Mouse (Mus musculus): ENCODE measurements around the gene Mybpc3. TPM values are rescaled to one million over a fixed set of nuclear protein-coding genes. Genes with fewer than 3 reads are reported as not detected.
"Not testable (repeated sequence)": the region's sequence is repeated elsewhere in the genome, so short reads cannot be mapped to it uniquely, and the experiment has no call there.

The Mybpc3 gene
- total RNA-seq, 1 experiment from 2014 or later, result 0.09 TPM

DNA sequence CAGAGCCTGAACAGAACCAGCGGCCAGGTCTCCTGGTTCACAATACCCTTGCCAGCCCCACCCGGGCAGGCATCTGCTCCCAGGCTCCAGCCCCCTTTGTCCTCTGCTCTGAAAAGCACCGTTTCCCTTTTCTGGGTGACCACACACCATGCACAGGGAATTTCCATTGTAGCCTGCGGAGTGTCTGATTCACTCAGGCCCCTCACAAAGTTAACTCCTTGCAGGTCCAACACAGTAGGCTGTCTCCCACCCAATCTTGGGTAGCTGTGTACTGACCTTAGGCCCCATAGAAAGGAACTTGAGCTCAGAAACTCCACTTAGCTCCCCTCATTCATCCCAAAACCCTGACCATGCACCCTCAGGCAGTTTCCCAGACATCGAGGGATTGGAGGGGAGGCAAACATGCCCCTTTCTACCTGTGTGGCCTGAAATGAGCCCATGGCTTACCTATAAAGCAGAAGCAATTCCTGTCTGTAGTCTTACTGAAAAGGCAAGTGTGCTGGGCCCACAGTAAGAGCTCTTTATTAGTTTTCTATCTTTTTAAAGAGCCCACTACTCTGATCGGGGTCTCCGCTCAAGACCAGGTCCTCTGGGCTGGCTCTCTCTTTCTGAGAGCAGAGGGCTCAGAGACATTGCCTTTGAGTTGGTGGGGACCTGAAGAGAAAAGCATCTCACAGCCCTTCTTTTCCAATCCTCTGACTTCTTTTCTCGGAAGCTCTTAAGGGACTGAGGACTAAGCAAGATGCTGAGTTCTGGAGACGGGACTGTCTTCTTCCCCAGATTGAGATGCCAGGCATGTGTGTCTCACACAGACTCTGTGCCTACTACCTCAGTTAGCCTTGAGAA is 31.3 kb upstream of the Mybpc3 start:
- ATAC-seq (replicated peaks; ENCODE audit: low read depth, poor library complexity, severe bottlenecking), result peak; percentile 23

DNA sequence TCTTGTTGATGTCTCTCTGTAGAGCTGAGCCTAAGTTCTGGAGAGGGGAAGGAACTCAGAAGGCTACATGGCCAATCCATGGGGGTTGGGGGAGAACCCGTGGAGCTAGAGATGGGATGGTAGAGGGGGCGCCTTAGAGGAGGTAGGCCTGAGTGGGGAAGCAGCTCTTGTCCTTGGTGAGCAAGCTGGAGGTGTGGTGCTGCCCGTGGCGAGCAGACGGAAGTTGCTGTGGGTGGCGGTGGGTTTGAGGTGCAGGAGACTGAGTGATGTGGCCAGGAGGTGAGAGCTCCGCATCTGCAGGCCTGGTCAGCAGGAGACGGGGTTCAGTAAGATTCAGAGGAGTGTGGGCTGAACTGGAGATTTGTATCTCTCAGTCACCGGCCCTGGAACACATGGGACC is 30.5 kb upstream of the Mybpc3 start:
- ATAC-seq (replicated peaks; ENCODE audit: low read depth, poor library complexity, severe bottlenecking), result peak; percentile 16

DNA sequence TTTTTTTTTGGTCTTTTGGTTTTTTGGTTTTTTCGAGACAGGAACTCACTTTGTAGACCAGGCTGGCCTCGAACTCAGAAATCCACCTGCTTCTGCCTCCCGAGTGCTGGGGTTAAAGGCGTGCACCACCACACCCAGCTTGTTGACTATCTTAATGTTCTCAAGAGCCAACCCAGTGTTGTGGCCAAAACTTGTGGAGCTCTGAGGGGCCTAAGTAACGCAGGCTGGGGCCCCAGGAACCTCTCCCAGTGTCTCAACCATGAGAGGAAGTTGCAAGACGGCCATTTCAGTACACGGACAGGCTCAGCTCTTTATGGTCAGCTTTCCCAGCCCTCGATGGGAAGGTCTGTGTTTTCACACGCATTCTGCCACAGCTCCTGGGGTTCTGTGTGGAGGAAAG is 29.0 kb upstream of the Mybpc3 start:
- ATAC-seq (replicated peaks; ENCODE audit: low read depth, poor library complexity, severe bottlenecking), result no peak

DNA sequence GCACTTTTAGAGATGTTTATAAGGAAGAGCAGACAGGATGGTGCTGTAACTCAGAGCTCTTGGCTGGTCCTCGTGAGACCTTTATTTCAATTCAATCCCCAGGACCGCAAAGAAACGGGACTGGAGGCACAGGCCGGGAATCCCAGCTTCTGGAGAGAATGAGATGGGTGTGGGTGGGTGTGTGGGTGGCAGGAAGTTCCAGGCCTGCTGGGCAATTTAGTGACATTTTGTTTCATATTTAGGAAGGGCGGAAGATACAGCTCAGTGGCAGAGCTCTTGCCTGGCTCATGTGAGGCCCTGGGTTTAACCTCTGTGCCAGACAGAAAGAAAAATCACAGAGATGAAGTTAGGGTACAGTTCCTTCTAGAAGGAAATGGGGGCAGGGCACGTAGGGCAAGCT is 27.7 kb upstream of the Mybpc3 start:
- ATAC-seq (replicated peaks; ENCODE audit: low read depth, poor library complexity, severe bottlenecking), result no peak

DNA sequence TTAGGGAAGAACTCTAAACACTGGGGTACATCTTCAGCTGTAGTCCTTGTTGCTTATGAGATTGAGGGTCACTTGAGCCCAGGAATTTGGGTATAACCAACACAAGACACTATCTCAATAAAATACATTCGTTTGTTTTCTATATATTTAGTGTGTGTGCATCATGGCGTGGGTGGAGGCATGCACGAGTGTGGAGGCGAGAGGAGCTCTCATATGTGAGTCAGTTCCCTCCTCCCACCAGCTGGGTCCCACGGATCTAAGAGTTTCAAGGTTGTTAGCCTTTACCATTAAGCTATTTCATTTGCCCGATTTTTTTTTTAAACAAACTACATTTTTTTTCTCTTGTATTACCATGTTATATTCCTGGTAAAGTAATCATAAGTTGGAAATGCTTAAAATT is 27.1 kb upstream of the Mybpc3 start:
- ATAC-seq (replicated peaks; ENCODE audit: low read depth, poor library complexity, severe bottlenecking), result no peak

DNA sequence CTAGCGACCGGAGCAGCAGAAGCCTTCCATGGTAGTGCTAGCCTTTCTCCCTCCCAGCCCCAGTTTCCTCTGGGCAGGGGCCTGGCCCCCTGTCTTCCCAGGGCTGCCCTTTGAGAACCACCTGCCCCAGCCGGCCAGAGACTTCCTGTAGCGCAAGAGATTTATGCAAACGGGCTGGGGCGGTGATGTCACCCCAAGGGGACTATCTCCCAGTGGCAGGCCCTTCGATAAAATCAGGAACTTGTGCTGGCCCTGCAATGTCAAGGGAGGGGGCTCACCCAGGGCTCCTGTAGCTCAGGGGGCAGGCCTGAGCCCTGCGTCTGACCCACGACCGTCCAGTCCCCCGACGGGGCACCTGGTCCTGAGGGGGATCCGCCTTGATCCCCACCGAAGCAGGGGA is 21.4 kb upstream of the Mybpc3 start:
- peak; percentile 75 for ATAC-seq (replicated peaks; ENCODE audit: low read depth, poor library complexity, severe bottlenecking)

DNA sequence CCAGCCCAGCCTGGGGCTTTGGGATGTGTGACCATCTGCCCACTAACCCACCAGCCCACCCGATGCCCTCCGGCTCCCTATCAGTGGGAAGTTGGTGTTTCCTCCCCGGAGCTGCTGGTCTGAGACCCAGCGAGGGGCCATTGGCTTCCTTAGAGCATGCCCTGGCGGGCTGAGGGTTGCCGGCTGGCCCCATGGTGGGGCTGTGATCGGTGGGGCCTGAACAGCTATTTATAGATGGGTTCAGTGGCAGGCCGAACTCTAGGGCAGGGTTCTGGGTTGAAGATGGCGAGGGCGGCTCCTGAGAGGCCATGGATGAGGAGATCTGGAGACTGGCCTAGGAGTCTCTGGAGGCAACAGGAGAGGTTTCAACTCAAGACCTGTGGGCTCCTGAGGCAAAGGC is 20.9 kb upstream of the Mybpc3 start:
- ATAC-seq (replicated peaks; ENCODE audit: low read depth, poor library complexity, severe bottlenecking), result peak; percentile 27

DNA sequence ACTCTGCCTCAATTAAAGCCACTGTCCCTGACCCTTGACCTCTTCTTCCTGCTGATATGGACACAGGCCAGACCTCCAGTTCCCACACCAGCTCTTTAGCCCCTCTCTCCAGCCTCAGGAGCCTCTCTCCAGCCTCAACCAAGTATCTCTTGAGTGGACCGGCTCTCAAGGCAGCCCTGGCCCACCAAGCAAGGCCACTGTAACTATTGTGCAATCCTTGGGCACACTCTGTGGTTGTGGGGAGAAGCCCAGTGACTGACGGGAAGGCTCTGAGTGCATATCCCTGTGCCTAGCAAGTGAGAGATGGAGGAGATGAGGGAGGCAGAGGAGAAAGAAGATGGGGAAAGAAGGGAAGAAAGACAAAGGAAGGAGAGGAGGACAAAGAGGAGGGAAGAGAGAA is 19.8 kb upstream of the Mybpc3 start:
- ATAC-seq (replicated peaks; ENCODE audit: low read depth, poor library complexity, severe bottlenecking), result peak; percentile 37

DNA sequence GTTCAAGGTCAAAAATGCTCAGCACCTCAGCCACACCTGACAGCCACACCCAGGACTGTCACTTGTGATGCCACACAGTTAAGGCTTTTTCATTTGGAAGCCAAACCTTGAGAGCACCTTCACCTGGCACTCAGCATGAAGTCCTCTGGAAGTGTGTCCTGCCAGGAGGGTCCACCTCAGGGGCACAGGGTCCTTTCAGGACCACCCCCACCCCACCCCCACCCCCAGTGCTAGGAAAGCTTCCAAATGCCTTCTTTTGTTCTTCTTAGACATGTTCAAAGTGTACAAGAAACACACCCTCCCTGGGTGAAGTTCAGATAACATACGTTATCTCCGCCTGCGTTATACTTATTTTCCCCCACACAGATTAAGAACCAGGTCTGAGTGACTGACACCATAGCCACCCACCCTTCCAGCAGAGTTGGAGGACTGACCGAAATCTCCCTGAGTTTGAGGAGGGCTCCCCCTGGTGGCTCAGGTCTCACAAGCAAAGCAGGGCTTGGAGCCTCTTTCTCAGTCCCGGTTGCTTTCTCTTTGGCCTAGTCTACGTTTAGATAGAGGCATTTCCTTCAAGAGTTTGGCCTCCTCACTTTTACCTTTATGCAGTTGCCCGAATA is 16.7 kb upstream of the Mybpc3 start:
- ATAC-seq (replicated peaks; ENCODE audit: low read depth, poor library complexity, severe bottlenecking), result peak; percentile 69

DNA sequence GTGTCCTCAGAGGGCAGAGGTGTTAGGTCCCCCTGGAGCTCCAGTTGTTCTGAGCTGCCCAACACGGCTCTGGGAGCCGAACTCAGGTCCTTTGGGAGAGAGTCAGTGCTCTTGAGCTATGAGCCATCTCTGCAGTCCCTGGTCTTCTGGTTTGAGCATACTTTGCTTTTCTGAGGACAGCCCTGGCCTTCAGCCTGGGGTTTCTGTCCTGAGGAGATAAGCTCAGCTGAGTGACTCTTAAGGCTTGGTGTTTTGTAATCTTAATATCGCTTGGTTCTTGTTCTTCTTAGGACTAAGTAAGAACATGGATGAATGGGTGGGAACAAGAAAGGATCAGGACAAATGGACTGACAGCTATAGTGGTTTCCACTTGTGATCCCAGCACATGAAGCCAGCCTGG is 9.8 kb upstream of the Mybpc3 start:
- ATAC-seq (replicated peaks; ENCODE audit: low read depth, poor library complexity, severe bottlenecking), result peak; percentile 59; the same call in 1 of the 2 replicates

DNA sequence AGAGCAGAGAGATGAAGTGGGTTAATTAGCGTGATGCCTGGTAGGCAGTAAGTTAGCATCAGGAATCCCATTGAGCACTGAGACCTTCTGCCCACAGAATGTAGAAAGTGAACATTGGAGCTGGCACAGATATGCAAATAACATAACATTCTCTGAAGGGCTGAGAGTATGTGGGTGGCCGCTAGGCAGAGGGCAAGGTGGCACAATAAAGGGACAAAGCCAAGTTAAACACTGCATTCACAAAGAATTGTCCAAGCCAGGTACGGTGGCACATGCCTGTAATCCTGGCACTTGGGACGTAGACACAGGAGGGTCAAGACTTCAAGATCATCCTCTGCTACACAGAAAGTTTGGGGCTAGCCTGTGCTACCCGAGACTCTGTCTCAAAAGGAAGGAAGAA is 8.7 kb upstream of the Mybpc3 start:
- no peak for ATAC-seq (replicated peaks; ENCODE audit: low read depth, poor library complexity, severe bottlenecking)

DNA sequence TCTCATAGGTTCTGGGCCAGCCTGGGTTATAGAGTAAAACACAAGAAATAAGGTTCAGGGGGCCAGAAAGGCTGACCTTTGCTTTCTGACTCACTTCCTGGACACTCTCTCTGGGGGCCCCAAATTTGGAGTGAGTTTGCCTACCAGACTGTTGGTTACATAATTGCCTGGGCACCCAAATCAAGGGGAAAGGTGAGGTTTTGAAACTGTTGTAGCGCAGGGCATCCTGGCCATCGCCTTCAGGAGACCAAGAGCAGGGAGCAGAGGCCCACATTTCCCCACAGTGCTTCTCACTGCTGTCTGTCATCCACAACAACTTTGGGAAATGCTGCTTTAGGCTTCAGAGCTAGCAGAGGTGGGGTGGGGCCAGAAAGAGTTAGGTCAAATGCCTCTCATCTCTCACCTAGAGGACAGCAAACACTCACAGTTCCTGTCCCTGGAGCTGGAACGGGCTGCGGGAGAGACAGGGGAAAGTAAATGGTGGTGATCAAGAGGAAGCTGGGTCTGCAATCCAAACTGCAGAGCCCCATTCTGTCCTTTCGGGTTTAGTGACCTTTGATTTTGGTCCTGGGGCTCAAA is 8.0 kb upstream of the Mybpc3 start:
- no peak for ATAC-seq (replicated peaks; ENCODE audit: low read depth, poor library complexity, severe bottlenecking)

DNA sequence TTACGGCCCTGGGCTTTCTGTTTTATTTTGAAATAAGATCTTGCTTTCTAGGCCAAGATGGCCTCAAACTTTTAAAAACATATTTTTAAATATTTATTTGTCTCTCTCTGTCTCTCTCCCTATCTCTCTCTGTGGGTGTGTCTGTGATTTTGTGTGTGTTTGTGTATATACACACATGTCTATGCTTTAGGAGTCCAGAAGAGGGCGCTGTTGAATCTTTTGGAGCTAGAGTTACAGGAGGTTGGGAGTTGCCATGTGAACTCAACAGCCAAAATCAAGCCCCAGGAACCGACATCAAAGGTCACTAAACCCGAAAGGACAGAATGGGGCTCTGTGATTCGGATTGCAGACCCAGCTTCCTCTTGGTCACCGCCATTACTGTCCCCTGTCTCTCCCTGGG is 7.5 kb upstream of the Mybpc3 start:
- no peak for ATAC-seq (replicated peaks; ENCODE audit: low read depth, poor library complexity, severe bottlenecking)

DNA sequence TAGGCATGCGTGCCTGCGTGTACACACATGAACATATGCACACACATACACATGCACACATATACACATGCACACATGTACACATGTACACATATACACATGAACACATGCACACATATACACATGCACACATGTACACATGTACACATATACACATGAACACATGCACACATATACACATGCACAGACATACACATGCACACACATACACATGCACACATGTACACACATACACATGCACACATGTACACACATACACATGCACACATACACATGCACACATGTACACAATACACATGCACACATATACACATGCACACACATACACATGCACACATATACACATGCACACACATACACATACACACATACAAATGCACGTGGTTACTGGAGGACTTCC is 6.1 kb upstream of the Mybpc3 start:
- not testable (repeated sequence) for ATAC-seq (replicated peaks; ENCODE audit: low read depth, poor library complexity, severe bottlenecking)

DNA sequence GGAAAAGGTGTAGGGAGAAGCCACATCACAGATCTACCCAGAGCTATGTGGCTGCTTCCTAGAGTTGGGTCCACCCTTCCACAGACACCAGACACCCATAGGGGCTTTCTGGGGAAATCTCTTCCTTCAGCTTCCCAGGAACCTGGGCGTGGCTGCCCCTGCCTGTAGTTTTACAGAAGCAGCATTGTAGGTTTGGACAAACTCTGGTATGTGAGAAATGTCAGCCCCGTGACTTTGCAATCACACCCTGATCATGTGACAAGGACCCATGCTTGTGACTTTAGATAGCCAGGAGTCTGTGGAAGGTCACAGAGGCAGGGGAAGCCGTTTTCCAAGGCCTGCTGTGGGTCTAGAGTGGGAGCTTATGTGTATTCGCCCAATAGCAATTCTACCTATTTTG is 5.5 kb upstream of the Mybpc3 start:
- ATAC-seq (replicated peaks; ENCODE audit: low read depth, poor library complexity, severe bottlenecking), result no peak

DNA sequence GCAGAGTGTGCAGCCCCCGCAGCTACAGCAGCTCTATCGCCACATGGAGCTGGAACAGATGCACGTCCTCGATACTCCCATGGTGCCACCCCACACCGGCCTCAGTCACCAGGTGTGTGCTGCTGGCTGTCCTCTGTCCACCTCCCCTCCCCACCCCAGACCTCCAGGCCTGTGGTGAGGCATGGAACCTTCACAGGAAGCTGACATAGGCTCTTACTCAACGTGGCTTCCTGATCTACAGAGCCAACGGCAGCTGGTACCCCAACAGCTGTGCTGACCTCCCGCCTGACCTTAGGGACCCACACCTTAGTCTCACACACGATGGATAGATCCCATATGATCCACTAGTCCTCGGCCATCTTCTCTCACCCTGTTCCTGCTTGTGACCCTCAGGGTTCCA is 4.6 kb upstream of the Mybpc3 start:
- peak; percentile 12; the same call in 1 of the 2 replicates for ATAC-seq (replicated peaks; ENCODE audit: low read depth, poor library complexity, severe bottlenecking)

DNA sequence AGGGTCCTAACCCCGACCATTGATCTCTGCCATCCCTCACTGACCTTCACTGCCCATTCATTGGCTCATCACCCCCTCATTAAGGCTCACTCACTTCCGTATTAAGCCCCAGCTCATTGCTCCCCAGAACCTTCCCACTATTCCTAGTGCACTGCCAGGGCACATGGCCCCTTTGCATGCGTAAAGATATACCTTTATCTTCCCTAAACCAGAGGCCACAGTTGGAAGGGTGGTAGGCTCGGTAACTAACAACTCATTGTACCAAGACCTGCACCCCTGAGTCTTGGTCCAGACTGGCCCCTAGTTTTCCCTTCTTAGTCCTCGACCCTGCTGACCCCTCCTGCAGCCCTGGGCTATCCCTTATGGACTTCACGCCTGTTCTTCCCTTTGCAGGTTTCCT is 4.1 kb upstream of the Mybpc3 start:
- no peak for ATAC-seq (replicated peaks; ENCODE audit: low read depth, poor library complexity, severe bottlenecking)

DNA sequence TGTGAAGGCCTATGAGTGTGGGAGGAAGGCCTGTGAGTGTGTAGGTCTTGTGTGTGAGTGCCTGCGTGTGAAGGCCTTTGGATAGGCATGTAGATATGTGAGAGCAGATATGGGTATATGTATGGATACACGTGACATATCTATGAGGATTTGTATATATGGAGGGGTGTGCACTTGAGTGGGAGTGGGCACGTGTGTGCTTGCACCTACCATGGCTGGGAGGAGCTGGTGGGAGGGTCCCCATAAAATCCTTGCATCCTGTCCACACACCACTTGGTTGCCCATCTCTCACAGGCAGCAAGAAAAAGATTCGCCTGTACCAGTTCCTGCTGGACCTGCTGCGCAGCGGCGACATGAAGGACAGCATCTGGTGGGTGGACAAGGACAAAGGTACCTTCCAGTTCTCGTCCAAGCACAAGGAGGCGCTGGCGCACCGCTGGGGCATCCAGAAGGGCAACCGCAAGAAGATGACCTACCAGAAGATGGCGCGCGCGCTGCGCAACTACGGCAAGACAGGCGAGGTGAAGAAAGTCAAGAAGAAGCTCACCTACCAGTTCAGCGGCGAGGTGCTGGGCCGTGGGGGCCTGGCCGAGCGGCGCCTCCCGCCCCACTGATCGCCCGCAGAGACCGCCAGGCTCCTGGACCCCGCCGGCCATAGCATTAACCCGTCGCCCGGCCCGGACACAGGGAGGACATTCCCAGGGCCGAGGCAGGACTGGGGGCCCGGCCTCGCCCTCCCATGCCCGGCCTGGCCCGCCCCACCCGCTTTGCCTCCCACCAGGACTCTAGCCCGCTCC is 3.0 kb upstream of the Mybpc3 start:
- peak; percentile 70 for ATAC-seq (replicated peaks; ENCODE audit: low read depth, poor library complexity, severe bottlenecking)

DNA sequence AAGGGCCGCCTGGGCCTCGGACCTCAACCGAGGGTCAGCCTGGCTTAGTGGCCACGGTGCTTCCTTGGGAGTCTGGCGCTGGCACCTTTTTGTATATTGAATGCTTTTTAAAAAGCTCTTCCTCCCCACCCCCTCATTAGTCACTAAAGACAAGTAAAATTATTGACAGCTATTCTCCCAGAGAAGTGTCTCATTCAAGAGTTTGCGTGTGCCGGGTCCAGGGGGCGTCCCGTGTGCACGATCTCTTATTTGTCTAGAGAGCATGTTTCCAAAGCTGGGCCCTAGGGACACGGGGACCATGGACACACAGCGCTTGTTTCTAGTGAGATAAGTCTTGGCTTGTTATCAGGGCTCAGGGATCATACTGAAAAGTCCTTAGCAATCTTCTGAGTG is 2.4 kb upstream of the Mybpc3 start:
- no peak for ATAC-seq (replicated peaks; ENCODE audit: low read depth, poor library complexity, severe bottlenecking)

DNA sequence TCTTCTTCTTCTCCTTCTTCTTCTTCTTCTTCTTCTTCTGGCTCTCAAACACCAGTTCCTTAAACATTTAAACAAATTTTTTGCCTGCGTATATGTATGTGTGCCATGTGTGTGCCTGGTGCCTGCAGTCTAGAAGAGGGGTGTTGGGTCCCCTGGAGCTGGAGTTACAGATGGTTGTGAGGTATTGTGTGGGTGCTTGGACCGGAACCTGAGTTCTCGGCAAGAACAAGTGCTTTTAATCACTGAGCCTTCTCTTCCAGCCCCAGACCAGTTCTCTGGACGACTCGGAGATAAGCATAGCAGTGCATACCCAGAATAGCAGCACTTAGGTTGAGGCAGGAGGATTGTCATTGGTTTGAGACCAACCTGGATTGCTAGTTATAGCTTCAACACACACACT is 1.1 kb upstream of the Mybpc3 start:
- ATAC-seq (replicated peaks; ENCODE audit: low read depth, poor library complexity, severe bottlenecking), result no peak

DNA sequence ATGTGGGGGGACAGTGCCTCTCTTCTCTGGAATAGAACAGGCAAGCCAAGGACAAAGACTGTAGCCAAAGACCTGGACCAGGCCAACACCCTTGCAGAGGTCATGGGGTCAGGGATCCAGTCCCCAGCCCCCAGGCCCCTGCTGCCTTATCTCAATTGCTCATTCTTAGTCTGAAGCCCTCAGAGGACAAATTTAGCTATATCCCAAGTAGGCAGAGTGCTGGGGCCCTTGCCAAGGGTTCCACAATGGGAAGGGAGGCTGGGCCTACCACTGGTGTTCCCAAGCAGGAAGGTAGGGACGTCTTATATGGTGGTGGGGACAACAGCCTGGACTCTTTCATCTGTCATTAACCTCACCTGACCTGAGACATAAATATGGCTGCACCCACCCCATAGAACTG is 703 bp downstream of the Mybpc3 start:
- no peak for ATAC-seq (replicated peaks; ENCODE audit: low read depth, poor library complexity, severe bottlenecking)

Data from common myeloid progenitor, adult 5-6 weeks (primary cell).